Mouse (Mus musculus) thymus, postnatal 10 days (tissue): ENCODE measurements around the gene Hmgxb4.

Experiments used
- DNase-seq, 2 experiments: peaks; one replicate each; pipeline ENCODE4 v3.0.0; 2021; ENCODE audit warnings: low spot score in 2 of 2

The Hmgxb4 gene

GRCm38 (mm10) chr8:75018274-75018972 lies 25.3 kb downstream of the Hmgxb4 start:
- no peak for DNase-seq

GRCm38 (mm10) chr8:75023660-75024316 lies 30.6 kb downstream of the Hmgxb4 start:
- peak in 1 of 2 experiments; percentile 12 for DNase-seq

GRCm38 (mm10) chr8:75025809-75026208 lies 32.7 kb downstream of the Hmgxb4 start:
- no peak for DNase-seq

- DNase-seq, result no peak
Observed at GRCm38 (mm10) chr8:75030453-75031024, 37.4 kb downstream of the Hmgxb4 start.

GRCm38 (mm10) chr8:75032961-75033360 lies 39.8 kb downstream of the Hmgxb4 start:
- no peak for DNase-seq

GRCm38 (mm10) chr8:75033511-75034243 lies 40.5 kb downstream of the Hmgxb4 start, which contains the start of gene Tom1:
Tom1 (plus strand) TSS chr8:75033705.
- DNase-seq, result peak; percentile 95 to 99

GRCm38 (mm10) chr8:75034285-75034684 lies 41.1 kb downstream of the Hmgxb4 start:
- peak in 1 of 2 experiments; percentile 21 for DNase-seq

- no peak for DNase-seq
Observed at GRCm38 (mm10) chr8:75035640-75036039, 42.5 kb downstream of the Hmgxb4 start.

GRCm38 (mm10) chr8:75038497-75038896 lies 45.3 kb downstream of the Hmgxb4 start:
- no peak for DNase-seq

- DNase-seq, result no peak
Observed at GRCm38 (mm10) chr8:75039754-75040153, 46.6 kb downstream of the Hmgxb4 start.

GRCm38 (mm10) chr8:75042171-75042570 lies 49.0 kb downstream of the Hmgxb4 start:
- no peak for DNase-seq

- DNase-seq, result no peak
Observed at GRCm38 (mm10) chr8:75042974-75043373, 49.8 kb downstream of the Hmgxb4 start.

GRCm38 (mm10) chr8:75046303-75046702 lies 53.1 kb downstream of the Hmgxb4 start:
- no peak for DNase-seq

GRCm38 (mm10) chr8:75047784-75048183 lies 54.6 kb downstream of the Hmgxb4 start:
- DNase-seq, result no peak

GRCm38 (mm10) chr8:75053342-75053741 lies 60.2 kb downstream of the Hmgxb4 start:
- DNase-seq, result no peak

GRCm38 (mm10) chr8:75055673-75056072 lies 62.5 kb downstream of the Hmgxb4 start:
- no peak for DNase-seq

- no peak for DNase-seq
Observed at GRCm38 (mm10) chr8:75060022-75060421, 66.9 kb downstream of the Hmgxb4 start.

- no peak for DNase-seq
Observed at GRCm38 (mm10) chr8:75060815-75061214, 67.7 kb downstream of the Hmgxb4 start.

- DNase-seq, result no peak
Observed at GRCm38 (mm10) chr8:75063290-75063689, 70.1 kb downstream of the Hmgxb4 start.

GRCm38 (mm10) chr8:75064790-75065189 lies 71.6 kb downstream of the Hmgxb4 start:
- DNase-seq, result no peak

- no peak for DNase-seq
Observed at GRCm38 (mm10) chr8:75067287-75067686, 74.1 kb downstream of the Hmgxb4 start.

- DNase-seq, result no peak
Observed at GRCm38 (mm10) chr8:75070297-75070696, 77.1 kb downstream of the Hmgxb4 start.
